Mouse (Mus musculus) embryo, embryonic 10 days (tissue): ENCODE results near the gene Bcl11a.
A peak's percentile ranks its signal among the peaks of the same experiment; 100 is the strongest.

ENCODE experiments used
- DNase-seq: peaks from one replicate; pipeline ENCODE4 v3.0.0-alpha.2; 2015; ENCODE audit warnings: low spot score

Bcl11a gene

GRCm38 (mm10) chr11:24130186-24130760, 52.4 kb downstream of the Bcl11a start:
- no peak for DNase-seq

- no peak for DNase-seq
These were observed 54.0 kb downstream of the Bcl11a start for GRCm38 (mm10) chr11:24131818-24132217.

GRCm38 (mm10) chr11:24132358-24132757, 54.5 kb downstream of the Bcl11a start:
- DNase-seq: no peak

- no peak for DNase-seq
These were observed 55.0 kb downstream of the Bcl11a start for GRCm38 (mm10) chr11:24132853-24133252.

GRCm38 (mm10) chr11:24133484-24133883, 55.6 kb downstream of the Bcl11a start:
- no peak for DNase-seq

- no peak for DNase-seq
These were observed 56.1 kb downstream of the Bcl11a start for GRCm38 (mm10) chr11:24133928-24134327.

- no peak for DNase-seq
These were observed 57.4 kb downstream of the Bcl11a start for GRCm38 (mm10) chr11:24135244-24135643.

- DNase-seq: no peak
These were observed 58.4 kb downstream of the Bcl11a start for GRCm38 (mm10) chr11:24136084-24136785.

GRCm38 (mm10) chr11:24137891-24138290, 60.0 kb downstream of the Bcl11a start:
- no peak for DNase-seq

GRCm38 (mm10) chr11:24138600-24139375, 60.9 kb downstream of the Bcl11a start:
- DNase-seq: no peak

- DNase-seq: no peak
These were observed 61.6 kb downstream of the Bcl11a start for GRCm38 (mm10) chr11:24139432-24139831.

- DNase-seq: no peak
These were observed 62.1 kb downstream of the Bcl11a start for GRCm38 (mm10) chr11:24139952-24140351.

GRCm38 (mm10) chr11:24140948-24141347, 63.1 kb downstream of the Bcl11a start:
- no peak for DNase-seq

GRCm38 (mm10) chr11:24141479-24142251, 63.8 kb downstream of the Bcl11a start:
- peak; percentile 21 for DNase-seq

GRCm38 (mm10) chr11:24142316-24142715, 64.5 kb downstream of the Bcl11a start:
- DNase-seq: peak; percentile 30

- DNase-seq: peak; percentile 25
These were observed 66.5 kb downstream of the Bcl11a start for GRCm38 (mm10) chr11:24144159-24144946.

GRCm38 (mm10) chr11:24146034-24146433, 68.2 kb downstream of the Bcl11a start:
- no peak for DNase-seq

- no peak for DNase-seq
These were observed 68.6 kb downstream of the Bcl11a start for GRCm38 (mm10) chr11:24146437-24146836.

- no peak for DNase-seq
These were observed 69.8 kb downstream of the Bcl11a start for GRCm38 (mm10) chr11:24147698-24148097.

- no peak for DNase-seq
These were observed 70.7 kb downstream of the Bcl11a start for GRCm38 (mm10) chr11:24148545-24148944.

- no peak for DNase-seq
These were observed 71.8 kb downstream of the Bcl11a start for GRCm38 (mm10) chr11:24149462-24150220.
